Mouse (Mus musculus) erythroblast, embryonic 14.5 days (primary cell): ENCODE data around the gene Arhgap1.

Experiments used
- GATA1 ChIP-seq: IDR thresholded peaks from 2 replicates; pipeline ENCODE4 v1.6.1; 2012; ENCODE audit warnings: low read length, inconsistent platforms, mixed read lengths
- TAL1 ChIP-seq: IDR thresholded peaks from 3 replicates; pipeline ENCODE4 v1.6.1; 2012; ENCODE audit warnings: low read length, inconsistent platforms, mixed read lengths

DNA sequence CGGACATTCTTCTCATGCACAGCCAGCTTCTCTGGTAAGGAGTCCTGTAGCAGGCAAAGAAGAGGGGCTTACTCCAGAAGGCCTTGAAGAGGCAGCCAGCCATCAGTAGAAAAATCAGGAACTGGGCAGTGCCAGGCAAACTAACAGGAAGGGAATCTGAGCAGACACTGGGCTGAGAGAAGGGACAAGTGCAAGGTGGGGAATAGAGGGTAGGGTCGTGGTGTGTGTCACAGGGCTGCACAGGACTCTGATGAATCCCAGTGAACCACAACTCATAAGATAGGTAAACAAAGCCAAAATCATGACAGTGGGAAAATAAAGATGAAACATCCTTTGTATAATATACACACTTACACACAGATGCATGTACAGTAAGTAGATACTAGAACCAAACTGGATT, 26.8 kb downstream of the Arhgap1 start:
- TF ChIP-seq TAL1 (no peak), GATA1 (no peak)
